Mouse (Mus musculus) cerebellum, adult 8-10 months (tissue): ENCODE data around the gene Cap2.

ENCODE experiments used
- DNase-seq: peaks from one replicate; pipeline ENCODE4 v3.0.0; 2022

The Cap2 gene

GRCm38 (mm10) chr13:46640608-46641468 lies 139.2 kb downstream of the Cap2 start:
- no peak for DNase-seq

- no peak for DNase-seq
These were observed 140.7 kb downstream of the Cap2 start for GRCm38 (mm10) chr13:46642318-46642717.

DNA sequence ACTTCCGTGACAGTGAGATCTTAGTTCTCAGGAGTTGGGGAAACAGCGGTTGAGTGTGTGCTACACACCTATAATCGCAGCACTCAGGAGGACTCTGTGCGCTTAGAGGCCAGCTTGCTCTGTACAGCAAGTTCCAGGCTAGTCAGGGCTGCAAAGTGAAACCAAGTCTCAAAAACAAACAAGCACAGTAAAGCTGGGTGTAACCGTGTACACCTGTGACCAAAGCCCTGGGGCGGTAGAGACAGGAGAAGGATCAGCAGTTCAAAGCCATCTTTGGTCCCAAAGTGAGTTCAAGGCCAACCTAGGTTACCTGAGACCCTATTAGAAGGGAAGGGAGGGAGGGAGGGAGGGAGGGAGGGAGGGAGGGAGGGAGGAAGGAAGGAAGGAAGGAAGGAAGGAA lies 142.5 kb downstream of the Cap2 start:
- no peak for DNase-seq

DNA sequence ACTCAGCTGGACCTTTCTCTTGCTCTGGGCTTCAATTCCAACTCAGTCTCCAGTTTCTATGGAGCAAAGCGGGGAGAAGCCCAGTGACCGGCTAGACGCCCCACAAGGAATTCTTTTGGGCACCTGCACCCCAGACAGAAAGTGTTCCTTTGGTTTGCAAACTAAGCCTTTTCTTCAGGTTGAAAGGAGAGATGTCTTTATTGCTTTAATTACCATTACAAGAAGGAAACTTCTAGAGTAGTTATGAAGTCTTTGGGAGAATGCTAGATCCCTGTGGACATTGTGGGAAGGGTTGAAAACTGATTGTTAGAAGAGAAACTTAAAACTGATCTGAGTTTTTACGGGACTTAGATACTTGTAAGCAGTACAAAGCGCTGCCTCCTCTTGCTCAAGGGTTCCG lies 143.8 kb downstream of the Cap2 start:
- DNase-seq = no peak

DNA sequence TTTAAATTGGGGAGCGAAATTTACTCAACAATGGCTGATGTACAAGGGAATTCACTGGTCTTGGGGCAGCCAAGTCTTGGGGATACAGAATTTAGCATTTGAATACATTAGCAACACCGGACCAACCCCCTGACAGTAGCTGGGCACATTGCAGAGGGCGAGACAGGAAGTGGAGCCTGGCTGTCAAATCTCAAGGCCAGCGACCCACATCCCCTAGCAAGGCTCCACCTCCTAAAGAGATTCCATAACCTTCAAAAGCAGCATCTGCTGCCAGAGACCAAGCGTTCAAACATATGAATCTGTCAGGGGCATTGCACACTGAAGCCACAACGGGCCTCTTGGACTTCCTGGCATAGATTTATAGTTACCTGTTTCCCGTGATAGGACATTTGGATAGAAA lies 150.2 kb downstream of the Cap2 start:
- no peak for DNase-seq

DNA sequence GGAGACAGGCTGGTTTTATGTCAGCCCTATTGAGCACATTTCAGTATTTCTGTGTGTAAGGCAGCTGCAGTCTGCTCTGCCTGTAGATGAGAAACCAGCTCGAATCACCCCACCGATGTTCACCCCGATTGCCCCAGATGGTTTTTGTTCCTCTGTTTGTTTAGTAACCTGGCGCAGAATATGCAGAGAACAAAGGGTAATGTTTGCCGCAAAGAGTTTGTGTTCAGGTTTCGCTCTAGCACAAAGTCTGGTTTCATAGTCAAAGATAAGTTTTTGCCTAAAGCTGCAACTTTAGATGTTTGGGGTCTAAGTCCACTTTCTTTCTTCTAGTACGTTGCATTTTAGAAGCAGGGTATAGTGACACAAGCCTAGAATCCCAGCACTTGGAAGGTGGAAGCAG lies 151.0 kb downstream of the Cap2 start:
- DNase-seq = no peak

DNA sequence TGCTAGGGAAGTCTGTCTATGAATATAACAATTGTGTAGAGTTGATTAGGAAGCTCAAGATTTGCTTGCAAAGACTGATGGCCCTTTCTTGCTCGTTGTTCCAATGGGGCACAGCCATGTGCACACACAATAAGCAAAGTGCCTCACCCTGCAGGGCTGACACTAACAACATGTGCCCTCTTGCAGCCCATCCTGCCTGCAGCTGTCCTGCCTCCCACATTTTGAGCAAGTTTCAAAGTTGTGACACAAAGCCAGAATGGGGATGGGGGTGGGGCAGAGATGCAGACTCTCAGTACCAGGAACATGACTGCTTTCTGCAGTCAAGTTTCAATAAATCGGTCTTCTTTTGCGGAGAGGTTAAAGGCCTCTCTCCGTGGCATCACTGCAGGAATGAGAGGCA lies 152.0 kb downstream of the Cap2 start:
- no peak for DNase-seq

DNA sequence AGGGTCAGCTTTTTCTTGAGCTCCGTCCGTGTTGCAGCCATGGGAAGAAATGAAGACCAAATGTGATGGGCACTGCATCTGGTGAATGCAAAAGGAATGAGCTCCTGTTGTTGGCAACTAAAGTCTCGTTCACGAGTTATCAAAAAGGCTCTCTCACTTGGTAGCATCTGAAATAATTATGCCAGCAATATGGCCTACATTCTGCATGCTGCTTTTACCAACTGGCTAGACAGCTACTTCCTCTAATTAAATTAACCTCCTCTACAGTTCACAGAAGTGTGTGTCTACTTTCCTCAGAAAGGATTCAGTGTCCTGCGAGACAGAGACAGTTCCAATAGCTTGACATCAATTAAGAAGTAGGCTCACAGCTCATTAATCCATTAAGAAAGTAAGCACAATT lies 152.9 kb downstream of the Cap2 start:
- DNase-seq = no peak

GRCm38 (mm10) chr13:46659211-46659610 lies 157.6 kb downstream of the Cap2 start:
- no peak for DNase-seq

GRCm38 (mm10) chr13:46663461-46663964 lies 161.9 kb downstream of the Cap2 start:
- no peak for DNase-seq

DNA sequence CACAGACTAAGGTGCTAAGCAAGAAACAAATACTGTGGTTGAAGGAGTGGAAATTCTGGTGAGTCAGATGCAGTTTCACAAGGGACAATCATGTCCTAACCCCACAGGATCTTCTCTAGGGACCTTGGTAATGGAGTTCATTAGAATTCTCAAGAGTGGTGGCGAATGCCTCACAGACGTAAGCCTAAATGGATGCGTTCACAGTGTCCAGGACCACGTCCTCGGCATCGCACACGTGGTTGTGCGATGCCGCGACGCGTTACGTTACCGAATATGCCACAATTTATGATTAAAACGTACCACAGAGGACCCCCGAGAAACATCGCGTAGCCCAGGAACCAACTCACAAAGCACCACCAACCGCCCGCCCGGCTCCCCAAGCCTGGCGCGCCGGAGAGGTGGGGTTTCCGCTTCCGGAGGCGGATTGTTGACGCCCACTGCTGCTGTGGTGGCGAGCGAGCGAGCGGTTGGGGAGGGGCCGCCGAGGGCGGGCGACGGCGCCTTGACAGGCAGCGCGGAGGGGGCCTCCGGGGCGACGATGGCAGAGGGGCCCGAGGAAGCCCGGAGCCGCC lies 167.5 kb downstream of the Cap2 start, which contains the start of gene Fam8a1:
Gene Fam8a1, plus strand, starts transcription at position 475 of the 572 bp plus-strand sequence.
- peak; percentile 92 for DNase-seq

DNA sequence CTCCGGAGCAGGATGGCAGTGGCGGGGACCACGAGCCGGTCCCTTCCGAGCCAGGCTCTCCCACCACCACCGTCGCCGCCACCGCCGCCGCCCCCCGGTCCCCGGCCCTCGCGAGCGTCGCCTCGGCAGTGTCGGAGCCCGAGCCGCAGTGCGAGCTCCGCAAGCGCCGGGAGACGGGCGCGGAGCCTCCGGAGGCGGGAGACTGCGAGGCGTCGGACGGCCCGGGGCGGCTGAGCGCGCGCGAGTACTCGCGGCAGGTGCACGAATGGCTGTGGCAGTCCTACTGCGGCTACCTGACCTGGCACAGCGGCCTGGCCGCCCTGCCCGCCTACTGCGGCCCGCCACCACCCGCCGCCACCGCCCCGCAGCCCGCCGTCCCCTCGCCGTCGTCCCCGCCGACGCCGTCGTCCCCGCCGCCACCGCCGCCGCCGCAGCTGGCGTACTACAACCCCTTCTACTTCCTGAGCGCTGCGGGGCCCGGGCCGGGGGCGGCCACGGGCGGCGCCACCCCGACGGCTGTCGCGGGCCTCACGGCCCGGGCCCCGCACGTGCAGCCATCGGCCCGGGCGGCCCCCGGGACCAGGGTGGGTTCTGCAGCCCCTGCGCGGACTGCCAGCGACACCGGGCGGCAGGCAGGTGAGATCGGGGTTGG lies 168.1 kb downstream of the Cap2 start:
- no peak for DNase-seq

DNA sequence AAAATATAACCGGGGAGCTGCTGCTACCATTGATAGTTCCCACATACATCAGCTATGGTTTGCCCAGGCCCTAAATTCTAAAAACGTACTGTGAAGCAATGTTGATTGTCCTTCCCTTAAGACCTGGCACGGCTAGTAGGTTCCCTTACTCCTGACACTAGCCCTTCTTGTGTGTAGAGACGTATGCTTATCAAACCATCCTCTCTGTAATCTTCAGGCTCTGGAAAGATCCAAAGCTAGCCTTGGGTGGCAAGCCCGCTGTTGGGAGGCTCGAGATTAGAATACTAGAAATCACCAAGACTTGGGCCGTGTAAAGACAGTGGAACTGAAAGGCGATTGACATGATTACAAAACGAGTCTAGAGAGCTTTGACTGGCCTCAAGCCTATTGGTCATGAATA lies 168.9 kb downstream of the Cap2 start:
- DNase-seq = no peak

DNA sequence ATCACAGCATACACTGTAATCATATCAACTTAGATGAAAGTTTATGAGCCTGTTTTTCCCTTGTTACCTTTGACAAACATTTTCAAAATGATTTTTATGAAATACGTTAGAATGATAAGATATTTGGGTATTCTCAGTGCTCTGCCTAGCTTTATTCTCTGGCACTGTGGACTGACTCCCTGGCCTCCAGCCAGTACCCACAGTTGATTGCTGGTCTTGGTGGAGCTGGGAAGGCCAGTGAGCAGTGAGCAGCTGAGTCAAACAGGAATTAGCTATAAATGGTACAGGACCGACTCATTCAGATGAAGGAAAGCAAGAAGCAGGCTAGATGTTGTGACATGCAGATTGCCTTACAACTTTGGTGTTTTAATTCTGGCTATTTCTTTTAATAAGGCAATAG lies 173.0 kb downstream of the Cap2 start:
- peak; percentile 31 for DNase-seq

GRCm38 (mm10) chr13:46677721-46678120 lies 176.1 kb downstream of the Cap2 start:
- no peak for DNase-seq

- peak; percentile 41 for DNase-seq
These were observed 181.3 kb downstream of the Cap2 start for GRCm38 (mm10) chr13:46682921-46683320.

- no peak for DNase-seq
These were observed 181.7 kb downstream of the Cap2 start for GRCm38 (mm10) chr13:46683370-46683769.

DNA sequence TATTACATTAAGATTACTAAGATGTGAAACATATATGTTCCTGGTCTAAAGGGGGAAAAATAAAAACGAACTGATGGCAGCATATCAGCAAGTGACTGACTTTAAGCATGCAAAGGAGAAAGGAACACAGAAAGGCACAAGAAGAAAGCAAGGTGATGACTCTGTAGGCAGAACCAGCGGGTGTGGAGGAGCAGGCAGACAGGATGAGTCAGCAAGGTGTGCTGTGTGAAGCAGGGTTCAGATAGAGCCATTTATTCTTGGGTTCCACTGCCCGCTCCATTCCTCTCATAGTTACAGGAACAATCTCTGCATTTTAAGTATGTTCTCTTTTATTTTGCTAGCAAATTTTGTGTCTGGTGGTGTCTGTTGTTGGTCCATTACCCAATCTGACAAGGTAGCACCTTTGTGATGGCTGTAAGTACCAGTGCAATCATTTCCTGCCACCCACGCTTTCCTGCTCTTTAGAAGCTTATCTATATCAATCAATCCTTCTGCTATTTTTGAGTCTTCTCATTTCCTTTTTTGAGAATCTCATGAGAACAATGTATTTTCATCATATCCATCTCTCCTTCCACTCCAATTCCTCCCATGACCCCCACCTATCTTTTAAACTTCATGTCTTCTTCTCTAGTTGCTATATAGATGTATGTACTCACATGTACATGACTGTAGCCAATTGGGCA lies 189.1 kb downstream of the Cap2 start:
- DNase-seq = no peak

GRCm38 (mm10) chr13:46695296-46695908 lies 193.8 kb downstream of the Cap2 start:
- no peak for DNase-seq

DNA sequence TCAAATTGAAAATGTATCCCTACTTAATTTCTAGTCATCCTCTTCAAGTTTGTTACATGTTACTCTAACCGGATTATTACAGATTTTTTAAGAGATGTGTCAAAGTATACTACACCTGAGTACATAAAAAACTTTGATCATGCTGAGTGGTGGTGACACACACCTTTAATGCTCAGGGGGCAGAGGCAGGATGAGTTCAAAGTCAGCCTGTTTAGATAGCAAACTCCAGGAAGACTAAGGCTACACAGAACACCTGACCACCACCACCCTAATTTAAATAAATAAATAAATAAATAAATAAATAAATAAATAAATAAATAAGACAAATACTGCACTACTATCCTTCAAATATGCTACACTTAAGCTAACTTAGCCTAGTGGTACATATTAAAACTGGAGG lies 194.3 kb downstream of the Cap2 start:
- no peak for DNase-seq

DNA sequence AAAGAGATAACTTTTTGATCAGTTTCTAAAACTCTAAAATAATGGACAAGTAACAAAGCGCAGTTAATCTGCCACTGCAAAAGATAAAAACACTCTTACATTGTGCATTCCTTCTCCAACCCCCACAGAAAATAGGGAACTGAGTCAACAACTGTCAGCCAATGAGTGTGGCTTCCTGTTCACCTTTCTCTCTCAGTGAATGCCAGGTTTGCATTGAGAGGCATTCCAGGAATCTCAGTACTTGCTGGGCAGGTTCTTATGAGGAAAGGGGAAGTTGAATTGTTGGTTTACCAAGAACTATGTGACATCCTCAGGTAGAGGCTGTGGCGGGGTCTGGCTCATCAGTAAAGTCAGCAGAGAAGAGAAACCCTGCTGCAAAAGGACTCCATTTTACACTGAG lies 195.1 kb downstream of the Cap2 start:
- no peak for DNase-seq

- DNase-seq = no peak
These were observed 197.7 kb downstream of the Cap2 start for GRCm38 (mm10) chr13:46699372-46699771.
